Mouse (Mus musculus) MEL (cell line): ENCODE results near the gene Zfp1. TPM values are rescaled to one million over a fixed set of nuclear protein-coding genes. Genes with fewer than 3 reads are reported as not detected.
A peak's percentile ranks its signal among the peaks of the same experiment; 100 is the strongest.

ENCODE experiments used
- DNase-seq: peaks from one replicate; pipeline ENCODE4 v3.0.0; 2011; ENCODE audit warnings: low read depth, low spot score
- H3K27ac ChIP-seq: 2 replicates; pipeline ENCODE4 v1.5.1; 2012; ENCODE audit warnings: low read depth, mild to moderate bottlenecking, control low read depth, low read length, moderate library complexity; ENCODE audit not compliant: control insufficient read depth
- H3K27me3 ChIP-seq, 2 experiments: fragments of 150-350 bp in 1 of 2; sonication (generic) in 1 of 2; 2 replicates each; pipeline ENCODE4 v1.6.1; 2012; ENCODE audit warnings: low read length in 2 of 2, mild to moderate bottlenecking in 2 of 2, improper control_type of control experiment in 1 of 2, moderate library complexity in 1 of 2; ENCODE audit not compliant: insufficient read depth in 2 of 2, control insufficient read depth in 1 of 2
- H3K36me3 ChIP-seq, 2 experiments: 2 replicates each; pipeline ENCODE4 v1.6.1; 2012 to 2014; ENCODE audit warnings: low read length in 2 of 2, improper control_type of control experiment in 1 of 2, inconsistent platforms in 1 of 2, mild to moderate bottlenecking in 1 of 2; ENCODE audit not compliant: insufficient read depth in 2 of 2, control insufficient read depth in 1 of 2
- H3K4me1 ChIP-seq, 2 experiments: fragments of 150-350 bp in 1 of 2; sonication (generic) in 1 of 2; 2 replicates each; pipeline ENCODE4 v1.6.1; 2012; ENCODE audit warnings: low read length in 2 of 2, improper control_type of control experiment in 1 of 2, mild to moderate bottlenecking in 1 of 2; ENCODE audit not compliant: insufficient read depth in 2 of 2, control insufficient read depth in 1 of 2
- H3K4me3 ChIP-seq, 2 experiments: fragments of 150-350 bp in 1 of 2; sonication (generic) in 1 of 2; 2 replicates each; pipeline ENCODE4 v1.5.1; 2012; ENCODE audit warnings: low read depth in 2 of 2, low read length in 2 of 2, mild to moderate bottlenecking in 2 of 2, moderate library complexity in 2 of 2, control low read depth in 1 of 2, improper control_type of control experiment in 1 of 2; ENCODE audit not compliant: control insufficient read depth in 1 of 2, insufficient read depth in 1 of 2
- H3K79me2 ChIP-seq: 2 replicates; pipeline ENCODE4 v1.6.1; 2012; ENCODE audit warnings: mild to moderate bottlenecking, low read length, moderate library complexity; ENCODE audit not compliant: control insufficient read depth, poor library complexity, insufficient read depth
- H3K9ac ChIP-seq: 2 replicates; pipeline ENCODE4 v1.6.1; 2012; ENCODE audit warnings: low read depth, mild to moderate bottlenecking, control low read depth, low read length, moderate library complexity; ENCODE audit not compliant: control insufficient read depth, poor library complexity, severe bottlenecking
- H3K9me3 ChIP-seq: fragments of 150-350 bp; sonication (generic); replicated peaks from 2 replicates; pipeline ENCODE4 v1.6.1; 2012; ENCODE audit warnings: mild to moderate bottlenecking, low read length, improper control_type of control experiment, moderate library complexity; ENCODE audit not compliant: insufficient read depth
- BHLHE40 ChIP-seq: IDR thresholded peaks from 2 replicates; pipeline ENCODE4 v1.6.1; 2012; ENCODE audit warnings: low read depth, mild to moderate bottlenecking, inconsistent platforms, low read length, improper control_type of control experiment, borderline replicate concordance
- CHD2 ChIP-seq: IDR thresholded peaks from 2 replicates; pipeline ENCODE4 v1.6.1; 2011; ENCODE audit warnings: low read length, improper control_type of control experiment
- ELF1 ChIP-seq: IDR thresholded peaks from 2 replicates; pipeline ENCODE4 v1.6.1; 2014; ENCODE audit warnings: low read depth, mild to moderate bottlenecking, inconsistent platforms, low read length, improper control_type of control experiment, moderate library complexity
- EP300 ChIP-seq, 2 experiments: IDR thresholded peaks; 2 replicates each; pipeline ENCODE4 v1.6.1; 2011; ENCODE audit warnings: improper control_type of control experiment in 2 of 2, low read length in 2 of 2, low read depth in 1 of 2, mild to moderate bottlenecking in 1 of 2
- ETS1 ChIP-seq: IDR thresholded peaks from 2 replicates; pipeline ENCODE4 v1.6.1; 2012; ENCODE audit warnings: low read depth, mild to moderate bottlenecking, inconsistent platforms, low read length, improper control_type of control experiment, moderate library complexity
- GATA1 ChIP-seq: IDR thresholded peaks from 2 replicates; pipeline ENCODE4 v1.6.1; 2011; ENCODE audit warnings: low read depth, low read length, improper control_type of control experiment
- HCFC1 ChIP-seq: IDR thresholded peaks from 2 replicates; pipeline ENCODE4 v1.6.1; 2012; ENCODE audit warnings: low read depth, mild to moderate bottlenecking, inconsistent platforms, low read length, improper control_type of control experiment, moderate library complexity
- JUND ChIP-seq: IDR thresholded peaks from 2 replicates; pipeline ENCODE4 v1.6.1; 2011; ENCODE audit warnings: low read depth, mild to moderate bottlenecking, improper control_type of control experiment, low read length
- MAFK ChIP-seq: IDR thresholded peaks from 2 replicates; pipeline ENCODE4 v1.6.1; 2011; ENCODE audit warnings: low read depth, mild to moderate bottlenecking, low read length, improper control_type of control experiment, borderline replicate concordance
- MAX ChIP-seq: IDR thresholded peaks from 2 replicates; pipeline ENCODE4 v1.6.1; 2011; ENCODE audit warnings: low read length, improper control_type of control experiment
- MAZ ChIP-seq: IDR thresholded peaks from 2 replicates; pipeline ENCODE4 v1.6.1; 2012; ENCODE audit warnings: low read depth, mild to moderate bottlenecking, inconsistent platforms, low read length, improper control_type of control experiment
- MEF2A ChIP-seq: IDR thresholded peaks from 2 replicates; pipeline ENCODE4 v1.6.1; 2014; ENCODE audit warnings: low read depth, mild to moderate bottlenecking, inconsistent platforms, low read length, improper control_type of control experiment; ENCODE audit not compliant: poor library complexity, insufficient replicate concordance, severe bottlenecking; ENCODE audit errors: extremely low read depth
- MYB ChIP-seq: IDR thresholded peaks from 2 replicates; pipeline ENCODE4 v1.6.1; 2011; ENCODE audit warnings: mild to moderate bottlenecking, low read depth, low read length, improper control_type of control experiment
- MYC ChIP-seq: IDR thresholded peaks from 2 replicates; pipeline ENCODE4 v1.6.1; 2011; ENCODE audit warnings: low read depth, mild to moderate bottlenecking, low read length, improper control_type of control experiment, moderate library complexity
- NELFE ChIP-seq: IDR thresholded peaks from 2 replicates; pipeline ENCODE4 v1.6.1; 2011; ENCODE audit warnings: low read depth, low read length, improper control_type of control experiment
- NRF1 ChIP-seq: IDR thresholded peaks from 2 replicates; pipeline ENCODE4 v1.6.1; 2014; ENCODE audit warnings: low read depth, mild to moderate bottlenecking, inconsistent platforms, low read length, improper control_type of control experiment, moderate library complexity; ENCODE audit not compliant: poor library complexity, insufficient read depth, severe bottlenecking
- POLR2A ChIP-seq, 2 experiments: IDR thresholded peaks; 2 replicates each; pipeline ENCODE4 v1.6.1; 2011 to 2012; ENCODE audit warnings: low read length in 2 of 2, mild to moderate bottlenecking in 2 of 2, control low read depth in 1 of 2, improper control_type of control experiment in 1 of 2, low read depth in 1 of 2, moderate library complexity in 1 of 2; ENCODE audit not compliant: control insufficient read depth in 1 of 2, insufficient read depth in 1 of 2, poor library complexity in 1 of 2
- POLR2AphosphoS5 ChIP-seq: IDR thresholded peaks from 2 replicates; pipeline ENCODE4 v1.6.1; 2012; ENCODE audit warnings: low read depth, borderline replicate concordance, mild to moderate bottlenecking, inconsistent platforms, low read length, moderate library complexity, mixed read lengths
- RCOR1 ChIP-seq: IDR thresholded peaks from 2 replicates; pipeline ENCODE4 v1.6.1; 2012; ENCODE audit warnings: low read depth, mild to moderate bottlenecking, inconsistent platforms, low read length, improper control_type of control experiment
- SIN3A ChIP-seq: IDR thresholded peaks from 2 replicates; pipeline ENCODE4 v1.6.1; 2012; ENCODE audit warnings: low read length, improper control_type of control experiment, inconsistent platforms
- TAL1 ChIP-seq: IDR thresholded peaks from 2 replicates; pipeline ENCODE4 v1.6.1; 2012; ENCODE audit warnings: mild to moderate bottlenecking, inconsistent platforms, low read length, moderate library complexity, mixed read lengths
- TCF12 ChIP-seq: IDR thresholded peaks from 2 replicates; pipeline ENCODE4 v1.6.1; 2014; ENCODE audit warnings: low read depth, mild to moderate bottlenecking, inconsistent platforms, low read length, improper control_type of control experiment, moderate library complexity
- USF1 ChIP-seq: IDR thresholded peaks from 2 replicates; pipeline ENCODE4 v1.6.1; 2014; ENCODE audit warnings: low read depth, mild to moderate bottlenecking, inconsistent platforms, low read length, improper control_type of control experiment, moderate library complexity
- USF2 ChIP-seq, 2 experiments: IDR thresholded peaks; 2 replicates each; pipeline ENCODE4 v1.6.1; 2011 to 2012; ENCODE audit warnings: improper control_type of control experiment in 2 of 2, low read length in 2 of 2, borderline replicate concordance in 1 of 2, inconsistent platforms in 1 of 2, low read depth in 1 of 2, mild to moderate bottlenecking in 1 of 2; ENCODE audit not compliant: insufficient read depth in 1 of 2
- ZC3H11A ChIP-seq: IDR thresholded peaks from 2 replicates; pipeline ENCODE4 v1.6.1; 2012; ENCODE audit warnings: low read depth, mild to moderate bottlenecking, inconsistent platforms, low read length, improper control_type of control experiment
- ZKSCAN1 ChIP-seq: IDR thresholded peaks from 2 replicates; pipeline ENCODE4 v1.6.1; 2012; ENCODE audit warnings: low read depth, mild to moderate bottlenecking, inconsistent platforms, low read length, improper control_type of control experiment, moderate library complexity
- ZMIZ1 ChIP-seq: IDR thresholded peaks from 2 replicates; pipeline ENCODE4 v1.6.1; 2012; ENCODE audit warnings: low read depth, mild to moderate bottlenecking, inconsistent platforms, low read length, improper control_type of control experiment, moderate library complexity
- ZNF384 ChIP-seq: IDR thresholded peaks from 2 replicates; pipeline ENCODE4 v1.6.1; 2012; ENCODE audit warnings: low read depth, mild to moderate bottlenecking, inconsistent platforms, low read length, improper control_type of control experiment
- polyA plus RNA-seq, 2 experiments: library from polyadenylated mRNA; stranded (reverse) in 1 of 2; unstranded in 1 of 2; fragments of >175 nt in 1 of 2; fragments of >200 nt in 1 of 2; gene quantifications; 2 replicates each; pipeline versions ENCODE4 v1.2.1 to v1.2.4; 2012; ENCODE audit warnings: low replicate concordance in 2 of 2, low read depth in 1 of 2; ENCODE audit not compliant: insufficient read length in 2 of 2, insufficient read depth in 1 of 2, missing spikeins in 1 of 2
- total RNA-seq: library from RNA; depleted of rRNA; stranded (reverse); fragments of 300-350 nt; gene quantifications from 2 replicates; pipeline ENCODE4 v1.2.3, GENCODE M21; 2012

Gene Zfp1
- total and polyA plus RNA-seq, 3 experiments = 12.2 to 12.4 TPM; not detected in 1

DNA sequence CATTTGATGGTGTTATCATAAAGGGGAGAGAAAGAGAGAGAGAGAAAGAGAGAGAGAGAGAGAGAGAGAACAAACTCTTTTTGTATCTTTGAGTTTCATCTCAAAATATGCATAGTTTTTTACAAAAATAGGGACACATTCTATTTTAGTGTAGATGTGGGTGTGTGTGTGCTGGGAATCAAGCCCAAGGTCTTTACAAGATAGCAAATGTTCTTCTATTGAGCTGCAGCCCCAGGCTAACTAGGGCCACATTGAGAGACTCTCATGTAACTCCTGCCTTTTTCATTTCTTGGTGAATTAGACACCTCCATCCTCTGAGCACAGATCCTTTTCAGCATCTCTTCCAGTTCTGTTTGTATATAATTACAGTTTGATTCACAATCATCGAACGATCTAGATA, 2.1 kb upstream of the Zfp1 start:
- DNase-seq = no peak
- Histone ChIP-seq H3K9ac (no peak overlapping the region), H3K9me3 (no peaks in the 10 kb centered on the region), H3K27me3 (no peaks in the 10 kb centered on the region), H3K79me2 (peaks cover 9% of the 10 kb centered on the region), H3K4me3 (no peak overlapping the region), H3K36me3 (peaks cover 0 to 11% of the 10 kb centered on the region in 2 experiments; a peak in 2 of 4 replicates), H3K27ac (no peak overlapping the region), H3K4me1 (peaks cover 2 to 19% of the 10 kb centered on the region in 2 experiments; a peak in 2 of 4 replicates)
- TF ChIP-seq USF2 (IDR thresholded peaks at IDR 0.05; ENCODE audit: borderline replicate concordance in 1 of 2, insufficient read depth in 1 of 2, low read depth in 1 of 2, low read length in 2 of 2) (no peak), POLR2A (IDR thresholded peaks at IDR 0.05; ENCODE audit: control insufficient read depth in 1 of 2, insufficient read depth in 1 of 2, low read depth in 1 of 2, low read length in 2 of 2, poor library complexity in 1 of 2) (no peak), ZMIZ1 (no peak), NELFE (no peak), MEF2A (no peak), POLR2AphosphoS5 (no peak), JUND (no peak), EP300 (IDR thresholded peaks at IDR 0.05; ENCODE audit: low read depth in 1 of 2, low read length in 2 of 2) (no peak), HCFC1 (no peak), BHLHE40 (no peak), ZNF384 (no peak), NRF1 (no peak), TCF12 (no peak)

DNA sequence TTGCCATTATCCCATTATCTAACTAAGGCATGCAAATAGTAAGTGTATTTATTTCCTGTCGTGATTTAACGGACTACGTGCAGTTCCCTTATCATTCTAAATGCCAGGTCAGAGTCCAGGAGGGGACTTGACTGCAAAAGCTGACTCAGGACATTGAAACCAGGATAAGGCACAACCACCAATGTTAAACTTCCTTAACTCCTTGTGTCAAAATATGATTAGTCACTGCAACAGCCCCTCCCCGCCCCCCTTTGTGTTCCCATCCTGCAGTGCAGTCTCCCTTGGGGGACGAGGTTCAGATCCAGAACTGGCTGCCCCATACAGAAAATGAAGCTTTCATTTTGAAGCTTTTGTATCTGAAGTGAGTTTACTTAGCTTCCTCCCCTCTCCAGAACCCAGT, 705 bp upstream of the Zfp1 start:
- no peaks in the 10 kb centered on the region for H3K9me3 ChIP-seq
- H3K9ac ChIP-seq = peak overlapping the region; percentile 69
- TF ChIP-seq ZC3H11A = no peak
- peak; percentile 92 to 97 for TF ChIP-seq EP300 (IDR thresholded peaks at IDR 0.05; ENCODE audit: low read depth in 1 of 2, low read length in 2 of 2)
- TF ChIP-seq GATA1 = peak; percentile 89
- peak; percentile 66 for TF ChIP-seq BHLHE40
- TF ChIP-seq NELFE = no peak; the same call in 1 of the 2 replicates
- TF ChIP-seq TCF12 = peak; percentile 89
- no peak for TF ChIP-seq ZKSCAN1
- TF ChIP-seq RCOR1 = peak; percentile 98
- TF ChIP-seq MAX = 0 out of 2 replicates have a peak, but pooled peaks have one; percentile 53
- TF ChIP-seq SIN3A = peak; percentile 76
- TF ChIP-seq MAFK = peak; percentile 95
- peak; percentile 90 for TF ChIP-seq ETS1
- no peak for TF ChIP-seq JUND
- TF ChIP-seq MAZ = peak; percentile 32
- TF ChIP-seq USF1 = no peak
- peak; percentile 66 for TF ChIP-seq TAL1
- peak; percentile 92 for TF ChIP-seq MYB
- no peak; the same call in 1 of the 2 replicates for TF ChIP-seq CHD2
- peak; percentile 47 for TF ChIP-seq ELF1
- peak; percentile 67; the same call in 1 of the 2 replicates for TF ChIP-seq MYC
- TF ChIP-seq NRF1 = no peak
- peak; percentile 88 for DNase-seq
- peaks cover 16% of the 10 kb centered on the region for H3K79me2 ChIP-seq
- H3K27me3 ChIP-seq = no peaks in the 10 kb centered on the region
- peaks cover 2 to 19% of the 10 kb centered on the region in 2 experiments; a peak in 2 of 4 replicates for H3K4me1 ChIP-seq
- peak overlapping the region; percentile 98 for H3K27ac ChIP-seq
- peaks cover 0 to 11% of the 10 kb centered on the region in 2 experiments; a peak in 2 of 4 replicates for H3K36me3 ChIP-seq
- H3K4me3 ChIP-seq = peak overlapping the region; percentile 58 to 92
